23 mouse cellular contexts compared by ENCODE assay signal in genomic region chr6:23251431-23251830, GRCm38 (mm10). TPM values are rescaled to one million over a fixed set of nuclear protein-coding genes. Genes with fewer than 3 reads are reported as not detected.
"Had no signal": no experiment of that assay in that cellular context is flagged by ENCODE, and none has a peak within 500 bp of the region (broad histone marks: within the 10 kb centered on the region; RNA-seq: fewer than 3 reads in every experiment).

No protein-coding gene starts in this region.

- H3K9ac ChIP-seq: limb, embryonic 13.5 days; liver, embryonic 13.5 days had no signal

- H3K4me2 ChIP-seq: limb, embryonic 13.5 days; liver, embryonic 13.5 days had no signal

- DNase-seq: kidney, postnatal 25 days; layer of hippocampus, adult 9-11 months; liver; liver, embryonic 13.5 days; lung, adult 2 months; thymus, adult 2 months; thymus, postnatal 14 days had no signal

- H3K27ac ChIP-seq: kidney, postnatal 0 days; layer of hippocampus, adult 2 months; limb, embryonic 10.5 days; limb, embryonic 13.5 days; liver, embryonic 13.5 days; macrophage had no signal

- H3K36me3 ChIP-seq: limb, embryonic 10.5 days; limb, embryonic 13.5 days; liver, embryonic 13.5 days had no signal

- H3K4me3 ChIP-seq: layer of hippocampus, adult 2 months; limb, embryonic 10.5 days; limb, embryonic 13.5 days; liver, embryonic 13.5 days had no signal

- H3K9me3 ChIP-seq: limb, embryonic 10.5 days; limb, embryonic 13.5 days; liver, embryonic 13.5 days had no signal

- H3K4me1 ChIP-seq: liver, embryonic 13.5 days had no signal

RNA-seq across cellular contexts. Expression of gene Fezf1, which starts 3.3 kb away (rescaled TPM):
- total RNA-seq: layer of hippocampus, adult 2 months; layer of hippocampus, postnatal 25 days; megakaryocyte, adult 5-6 weeks had no signal
- polyA plus RNA-seq: kidney, embryonic 14.5 days; kidney, postnatal 0 days; limb, embryonic 10.5 days; limb, embryonic 13.5 days; liver, embryonic 13.5 days; liver, embryonic 16.5 days; lung, embryonic 16.5 days; macrophage; midbrain, embryonic 14.5 days; neural tube, embryonic 11.5 days; neural tube, embryonic 14.5 days; small intestine, adult 2 months; spleen, adult 2 months; stomach, embryonic 16.5 days had no signal
